Mouse (Mus musculus): ENCODE measurements at regions not wholly inside any gene's neighbourhood (a gene's known extent, or its start where the extent isn't known, plus 50 kb on each side); places are given as distances from the start of the nearest gene placed in this dataset.

DNA sequence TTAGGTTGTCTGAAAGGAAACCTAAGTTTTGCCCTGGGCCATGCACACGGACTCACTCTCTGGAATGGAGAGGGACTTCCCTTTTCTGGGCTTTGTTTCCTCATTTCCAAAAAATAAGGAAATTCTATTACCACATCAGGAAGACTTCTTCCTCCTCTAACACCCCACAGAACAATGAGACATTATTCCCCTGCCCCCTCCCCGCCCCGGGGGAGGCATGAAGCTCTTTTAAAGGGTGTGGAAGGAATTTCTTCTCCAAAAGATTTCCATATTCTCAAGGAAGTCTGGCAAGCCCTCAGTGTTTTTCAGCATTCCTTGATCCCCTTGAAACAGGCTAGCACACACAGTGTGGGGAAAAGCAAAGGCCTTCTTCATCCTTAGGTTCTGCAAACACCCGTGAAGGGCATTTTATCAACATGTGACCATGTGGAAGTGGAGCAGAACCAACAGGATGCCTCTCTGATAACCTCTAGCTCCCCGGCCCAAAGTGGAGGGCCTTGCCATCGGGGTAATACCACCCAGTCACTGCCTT, 179.5 kb upstream of the Klf7 start:
- TF ChIP-seq CTCF (IDR thresholded peaks at IDR 0.05; ENCODE audit: low read depth) (no peak), EP300 (IDR thresholded peaks at IDR 0.05; ENCODE audit: low read depth) (no peak)
